Mouse (Mus musculus) midbrain, embryonic 11.5 days (tissue): Measurements from ENCODE around the gene Sh3pxd2b. TPM values are rescaled to one million over a fixed set of nuclear protein-coding genes. Genes with fewer than 3 reads are reported as not detected.

Experiments used
- ATAC-seq: fragments of 200-750 bp; cut with Nextera tagmentation; 2 replicates; pipeline ENCODE4 v1.8.0; 2017; ENCODE audit warnings: moderate TSS enrichment, moderate library complexity; ENCODE audit not compliant: low FRiP score
- DNase-seq: peaks from one replicate; pipeline ENCODE4 v3.0.0; 2015; ENCODE audit warnings: low spot score; ENCODE audit errors: missing footprints
- H3K27ac ChIP-seq: fragments of 300-500 bp; sonication (generic); 2 replicates; pipeline ENCODE4 v1.5.1; 2014; ENCODE audit warnings: low read depth, low read length
- H3K27me3 ChIP-seq: fragments of 300-500 bp; sonication (generic); 2 replicates; pipeline ENCODE4 v1.6.1; 2014; ENCODE audit warnings: mild to moderate bottlenecking, low read length, moderate library complexity, mixed read lengths; ENCODE audit not compliant: control insufficient read depth, insufficient read depth
- H3K36me3 ChIP-seq: fragments of 300-500 bp; sonication (generic); 2 replicates; pipeline ENCODE4 v1.6.1; 2014; ENCODE audit warnings: mild to moderate bottlenecking, low read length, moderate library complexity, mixed read lengths; ENCODE audit not compliant: control insufficient read depth, insufficient read depth
- H3K4me1 ChIP-seq: fragments of 300-500 bp; sonication (generic); 2 replicates; pipeline ENCODE4 v1.6.1; 2014; ENCODE audit warnings: low read length; ENCODE audit not compliant: control insufficient read depth, insufficient read depth
- H3K4me2 ChIP-seq: fragments of 300-500 bp; sonication (generic); 2 replicates; pipeline ENCODE4 v1.6.1; 2014; ENCODE audit warnings: mild to moderate bottlenecking, moderate library complexity
- H3K4me3 ChIP-seq: fragments of 300-500 bp; sonication (generic); 2 replicates; pipeline ENCODE4 v1.5.1; 2014; ENCODE audit warnings: low read depth, low read length
- H3K9ac ChIP-seq: fragments of 300-500 bp; sonication (generic); 2 replicates; pipeline ENCODE4 v1.6.1; 2014; ENCODE audit warnings: low read length
- H3K9me3 ChIP-seq: fragments of 300-500 bp; sonication (generic); 2 replicates; pipeline ENCODE4 v1.6.1; 2016; ENCODE audit warnings: low read length; ENCODE audit not compliant: control insufficient read depth
- WGBS: fragments of 180-500 bp; shearing (Covaris S2); extraction: QIAGEN DNeasy Blood & Tissue Kit; methylation state at CpG from one replicate; pipeline ENCODE4 v1.1.7; 2014; 5-methylcytosine and 5-hydroxymethylcytosine counted together
- polyA plus RNA-seq: library from polyadenylated mRNA; unstranded; fragments of >200 nt; fragmentation: Nextera tagmentation; extraction: Ambion mirVana; gene quantifications from 2 replicates; pipeline ENCODE4 v1.2.1, GENCODE M21; 2014

The Sh3pxd2b gene
- polyA plus RNA-seq, 1 experiment from 2014 or later, result 23.2 TPM

- 84% methylated on average over 10 of the region's 10 CpGs for WGBS
Measured at GRCm38 (mm10) chr11:32425043-32425658, 77.5 kb downstream of the Sh3pxd2b start.

GRCm38 (mm10) chr11:32427537-32427936, 79.9 kb downstream of the Sh3pxd2b start:
- H3K4me2 ChIP-seq, result no peak overlapping the region
- no peaks in the 10 kb centered on the region for H3K27me3 ChIP-seq
- WGBS, result 87% methylated on average over 7 of the region's 7 CpGs
- H3K4me3 ChIP-seq, result no peak overlapping the region
- H3K36me3 ChIP-seq, result peaks cover 19% of the 10 kb centered on the region
- no peaks in the 10 kb centered on the region for H3K9me3 ChIP-seq
- no peak overlapping the region for H3K27ac ChIP-seq
- no peaks in the 10 kb centered on the region for H3K4me1 ChIP-seq
- H3K9ac ChIP-seq, result no peak overlapping the region
- ATAC-seq (no peak), DNase-seq (no peak)

More at GRCm38 (mm10) chr11:32425043-32425658, 77.5 kb downstream of the Sh3pxd2b start:
- Histone ChIP-seq H3K27ac (no peak overlapping the region), H3K4me2 (no peak overlapping the region), H3K36me3 (peaks cover 31% of the 10 kb centered on the region), H3K4me3 (no peak overlapping the region), H3K4me1 (no peaks in the 10 kb centered on the region), H3K9ac (no peak overlapping the region), H3K27me3 (no peaks in the 10 kb centered on the region), H3K9me3 (no peaks in the 10 kb centered on the region)
- DNase-seq (no peak), ATAC-seq (no peak)

- no peaks in the 10 kb centered on the region for H3K27me3 ChIP-seq
- DNase-seq, result no peak
Measured at GRCm38 (mm10) chr11:32435410-32436060, 87.9 kb downstream of the Sh3pxd2b start.

GRCm38 (mm10) chr11:32442576-32442975, 95.0 kb downstream of the Sh3pxd2b start:
- Histone ChIP-seq H3K36me3 (no peaks in the 10 kb centered on the region), H3K27me3 (no peaks in the 10 kb centered on the region), H3K4me3 (no peak overlapping the region), H3K9ac (no peak overlapping the region), H3K27ac (no peak overlapping the region), H3K4me2 (no peak overlapping the region), H3K4me1 (no peaks in the 10 kb centered on the region), H3K9me3 (no peaks in the 10 kb centered on the region)
- ATAC-seq (no peak), DNase-seq (no peak)
- WGBS, result 78% methylated on average over 3 of the region's 3 CpGs

More at GRCm38 (mm10) chr11:32435410-32436060, 87.9 kb downstream of the Sh3pxd2b start:
- H3K27ac ChIP-seq, result no peak overlapping the region
- no peak for ATAC-seq
- H3K4me2 ChIP-seq, result no peak overlapping the region
- no peaks in the 10 kb centered on the region for H3K9me3 ChIP-seq
- no peaks in the 10 kb centered on the region for H3K36me3 ChIP-seq
- H3K4me3 ChIP-seq, result no peak overlapping the region
- H3K9ac ChIP-seq, result no peak overlapping the region
- no peaks in the 10 kb centered on the region for H3K4me1 ChIP-seq
- WGBS, result 76% methylated on average over 6 of the region's 6 CpGs

GRCm38 (mm10) chr11:32444266-32444665, 96.6 kb downstream of the Sh3pxd2b start:
- no peak for DNase-seq
- H3K4me2 ChIP-seq, result no peak overlapping the region
- H3K4me1 ChIP-seq, result no peaks in the 10 kb centered on the region
- H3K36me3 ChIP-seq, result no peaks in the 10 kb centered on the region
- H3K27me3 ChIP-seq, result no peaks in the 10 kb centered on the region
- no peaks in the 10 kb centered on the region for H3K9me3 ChIP-seq
- no peak overlapping the region for H3K27ac ChIP-seq
- ATAC-seq, result no peak
- 5% methylated on average over 1 of the region's 1 CpGs for WGBS
- H3K9ac ChIP-seq, result no peak overlapping the region
- H3K4me3 ChIP-seq, result no peak overlapping the region

- no peak overlapping the region for H3K9ac ChIP-seq
- H3K36me3 ChIP-seq, result no peaks in the 10 kb centered on the region
- no peaks in the 10 kb centered on the region for H3K9me3 ChIP-seq
- H3K27me3 ChIP-seq, result no peaks in the 10 kb centered on the region
- no peak overlapping the region for H3K4me3 ChIP-seq
- WGBS, result 87% methylated on average over 1 of the region's 1 CpGs
- DNase-seq, result no peak
- H3K4me1 ChIP-seq, result no peaks in the 10 kb centered on the region
- H3K27ac ChIP-seq, result no peak overlapping the region
- no peak for ATAC-seq
- H3K4me2 ChIP-seq, result no peak overlapping the region
Measured at GRCm38 (mm10) chr11:32445135-32445534, 97.5 kb downstream of the Sh3pxd2b start.

- no peaks in the 10 kb centered on the region for H3K36me3 ChIP-seq
- H3K9me3 ChIP-seq, result no peaks in the 10 kb centered on the region
- no peaks in the 10 kb centered on the region for H3K4me1 ChIP-seq
- WGBS, result 83% methylated on average over 6 of the region's 6 CpGs
- no peak overlapping the region for H3K4me3 ChIP-seq
- no peak overlapping the region for H3K9ac ChIP-seq
- DNase-seq (no peak), ATAC-seq (no peak)
- no peak overlapping the region for H3K4me2 ChIP-seq
- no peak overlapping the region for H3K27ac ChIP-seq
- no peaks in the 10 kb centered on the region for H3K27me3 ChIP-seq
Measured at GRCm38 (mm10) chr11:32445637-32446226, 98.1 kb downstream of the Sh3pxd2b start.

GRCm38 (mm10) chr11:32450216-32450615, 102.6 kb downstream of the Sh3pxd2b start:
- H3K27me3 ChIP-seq, result no peaks in the 10 kb centered on the region

GRCm38 (mm10) chr11:32451306-32451705, 103.7 kb downstream of the Sh3pxd2b start:
- H3K27me3 ChIP-seq, result no peaks in the 10 kb centered on the region
- no peak overlapping the region for H3K27ac ChIP-seq
- no peak overlapping the region for H3K4me3 ChIP-seq
- peaks cover 1% of the 10 kb centered on the region; the same call in 1 of the 2 replicates for H3K4me1 ChIP-seq
- 88% methylated on average over 6 of the region's 6 CpGs for WGBS
- no peak overlapping the region for H3K4me2 ChIP-seq
- no peaks in the 10 kb centered on the region for H3K36me3 ChIP-seq
- no peak overlapping the region for H3K9ac ChIP-seq
- no peak for ATAC-seq
- no peaks in the 10 kb centered on the region for H3K9me3 ChIP-seq
- DNase-seq, result no peak

More at GRCm38 (mm10) chr11:32450216-32450615, 102.6 kb downstream of the Sh3pxd2b start:
- Histone ChIP-seq H3K4me2 (no peak overlapping the region), H3K9me3 (no peaks in the 10 kb centered on the region), H3K9ac (no peak overlapping the region), H3K36me3 (no peaks in the 10 kb centered on the region), H3K27ac (no peak overlapping the region), H3K4me3 (no peak overlapping the region), H3K4me1 (no peaks in the 10 kb centered on the region; the same call in 1 of the 2 replicates)
- ATAC-seq (no peak), DNase-seq (peak; percentile 90)
- WGBS, result 0% methylated on average over 1 of the region's 1 CpGs
